Mouse (Mus musculus) ovary, postnatal 36 days (tissue): ENCODE results near the gene Vmn1r180.
"Not testable (repeated sequence)": the region's sequence is repeated elsewhere in the genome, so short reads cannot be mapped to it uniquely, and the experiment has no call there.

ENCODE experiments used
- DNase-seq: peaks from one replicate; pipeline ENCODE4 v3.0.0; 2022; ENCODE audit warnings: low spot score, mixed read lengths

Gene Vmn1r180

GRCm38 (mm10) chr7:23950332-23950731 is at the start of gene Vmn1r180:
Gene Vmn1r180 (plus strand): TSS chr7:23950632.
- DNase-seq = no peak

GRCm38 (mm10) chr7:23926678-23927077 is 23.8 kb upstream of the Vmn1r180 start, which contains the start of gene Vmn1r179:
Gene Vmn1r179 (plus strand): TSS chr7:23926978.
- no peak for DNase-seq

- DNase-seq = not testable (repeated sequence)
Observed at GRCm38 (mm10) chr7:23968044-23968443, 17.6 kb downstream of the Vmn1r180 start.

DNA sequence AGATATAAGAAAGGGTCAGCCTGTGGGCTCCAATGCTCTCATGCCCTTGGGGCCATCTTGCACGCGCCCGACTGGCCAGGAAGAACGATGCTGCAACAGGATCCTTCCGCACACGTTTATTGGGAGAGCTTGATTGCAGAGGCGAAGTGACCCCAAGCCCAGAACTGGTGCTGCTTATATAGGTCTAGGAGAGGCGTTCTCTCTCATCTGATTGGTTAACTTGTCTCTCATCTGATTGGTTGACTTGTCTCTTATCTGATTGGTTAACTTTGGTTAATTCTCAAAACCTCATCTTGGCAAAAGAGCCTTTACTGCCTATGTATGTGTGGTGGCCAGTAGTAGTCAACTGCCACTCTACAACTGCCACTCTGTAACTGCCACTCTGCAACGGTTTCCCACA is 23.9 kb downstream of the Vmn1r180 start, which contains the start of gene Vmn1r181:
Gene Vmn1r181 (plus strand): TSS at position 301 of the 400 bp plus-strand sequence.
- DNase-seq = not testable (repeated sequence)

- no peak for DNase-seq
Observed at GRCm38 (mm10) chr7:24001391-24001790, 51.0 kb downstream of the Vmn1r180 start, which contains the start of gene V1rd19. Gene V1rd19 (plus strand): TSS chr7:24001691.
